Mouse (Mus musculus) small intestine, adult 2 months (tissue): Measurements from ENCODE around the gene Slc13a1. TPM values are rescaled to one million over a fixed set of nuclear protein-coding genes. Genes with fewer than 3 reads are reported as not detected.

ENCODE experiments used
- H3K27ac ChIP-seq: fragments of 200-500 bp; 2 replicates; pipeline ENCODE4 v1.5.1; 2012; ENCODE audit warnings: low read depth, low read length, control low read depth, inconsistent platforms; ENCODE audit not compliant: insufficient read depth
- H3K27me3 ChIP-seq: fragments of 200-500 bp; 2 replicates; pipeline ENCODE4 v1.6.1; 2012; ENCODE audit warnings: mild to moderate bottlenecking, moderate library complexity, low read length, inconsistent platforms; ENCODE audit not compliant: control insufficient read depth, insufficient read depth
- H3K36me3 ChIP-seq: fragments of 200-500 bp; 2 replicates; pipeline ENCODE4 v1.6.1; 2012; ENCODE audit warnings: mild to moderate bottlenecking, low read length, control low read depth, inconsistent platforms; ENCODE audit not compliant: control insufficient read depth, insufficient read depth
- H3K4me1 ChIP-seq: fragments of 200-500 bp; 2 replicates; pipeline ENCODE4 v1.6.1; 2012; ENCODE audit warnings: low read length, inconsistent platforms, mixed read lengths; ENCODE audit not compliant: control insufficient read depth, insufficient read depth, insufficient read length
- H3K4me3 ChIP-seq: fragments of 200-500 bp; 2 replicates; pipeline ENCODE4 v1.5.1; 2012; ENCODE audit warnings: low read depth, mild to moderate bottlenecking, control low read depth, inconsistent platforms, low read length, moderate library complexity
- CTCF ChIP-seq: fragments of 200-500 bp; IDR thresholded peaks from 2 replicates; pipeline ENCODE4 v1.5.1; 2012; ENCODE audit warnings: low read depth, mild to moderate bottlenecking, control low read depth, inconsistent platforms, low read length, moderate library complexity, mixed read lengths; ENCODE audit not compliant: insufficient replicate concordance, insufficient read length; ENCODE audit errors: extremely low read depth
- POLR2A ChIP-seq: fragments of 200-500 bp; IDR thresholded peaks from 2 replicates; pipeline ENCODE4 v1.6.1; 2012; ENCODE audit warnings: low read depth, mild to moderate bottlenecking, control low read depth, inconsistent platforms, low read length, moderate library complexity
- WGBS: fragments of 180-500 bp; shearing (Covaris S2); methylation state at CpG from one replicate; pipeline ENCODE4 v1.1.7; 2018; 5-methylcytosine and 5-hydroxymethylcytosine counted together
- polyA plus RNA-seq: library from polyadenylated mRNA; depleted of rRNA; stranded (reverse); fragments of >200 nt; gene quantifications from 2 replicates; pipeline ENCODE4 v1.2.3, GENCODE M21; 2012

Gene Slc13a1
- polyA plus RNA-seq, 1 experiment, result 6.1 TPM

DNA sequence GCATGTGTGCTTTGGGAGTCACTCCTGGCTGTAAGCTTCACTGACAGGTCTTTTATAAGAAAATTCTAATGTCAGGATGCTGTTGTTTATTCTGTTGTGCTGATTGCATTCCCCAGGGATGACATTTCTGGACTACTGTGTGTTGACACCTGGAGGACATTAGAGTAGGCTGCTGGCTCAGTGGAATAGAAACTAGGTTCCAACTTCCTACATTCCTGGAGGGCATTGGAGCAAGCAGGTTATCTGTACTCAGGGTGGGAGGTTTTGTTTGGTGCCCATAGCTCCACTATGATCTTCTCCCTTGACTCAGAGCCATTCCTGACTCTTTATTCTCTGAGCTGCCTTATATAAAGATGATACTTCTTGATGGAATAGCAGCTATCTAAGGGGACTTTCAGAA, 45.3 kb downstream of the Slc13a1 start:
- H3K4me1 ChIP-seq, result no peaks in the 10 kb centered on the region
- peaks cover 2% of the 10 kb centered on the region; the same call in 1 of the 2 replicates for H3K36me3 ChIP-seq
- H3K4me3 ChIP-seq, result no peak overlapping the region
- TF ChIP-seq CTCF (no peak), POLR2A (no peak)
- H3K27me3 ChIP-seq, result no peaks in the 10 kb centered on the region
- H3K27ac ChIP-seq, result no peak overlapping the region

DNA sequence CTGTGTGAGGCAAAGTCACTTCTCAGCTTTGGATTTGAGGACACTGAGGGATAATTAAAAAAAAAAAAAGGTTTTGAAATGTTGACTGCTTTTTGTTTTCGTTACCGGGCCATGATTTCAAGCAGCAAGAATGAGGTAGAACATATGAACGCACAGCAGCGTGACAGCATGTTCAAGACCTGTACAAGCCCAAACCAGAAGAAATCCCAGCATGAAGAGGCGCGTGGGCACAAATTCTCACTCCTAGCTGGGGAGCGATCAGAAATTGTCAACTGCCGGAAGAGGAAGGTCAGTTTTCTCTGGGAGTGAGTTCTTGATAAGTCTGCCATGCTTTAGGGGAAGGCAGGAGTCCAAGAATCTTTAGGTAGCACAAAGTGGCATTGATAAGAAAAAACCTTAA, 56.3 kb downstream of the Slc13a1 start:
- WGBS, result 95% methylated on average over 8 of the region's 8 CpGs
- Histone ChIP-seq H3K36me3 (peaks cover 2% of the 10 kb centered on the region; the same call in 1 of the 2 replicates), H3K4me3 (no peak overlapping the region)

GRCm38 (mm10) chr6:24108471-24108870, 59.4 kb downstream of the Slc13a1 start:
- H3K27me3 ChIP-seq, result no peaks in the 10 kb centered on the region
- no peak overlapping the region for H3K27ac ChIP-seq
- no peak overlapping the region for H3K4me3 ChIP-seq
- H3K4me1 ChIP-seq, result no peaks in the 10 kb centered on the region
- WGBS, result 93% methylated on average over 4 of the region's 4 CpGs
- TF ChIP-seq CTCF (no peak), POLR2A (no peak)
- H3K36me3 ChIP-seq, result peaks cover 8% of the 10 kb centered on the region

More for the DNA sequence above, 56.3 kb downstream of the Slc13a1 start:
- no peaks in the 10 kb centered on the region for H3K27me3 ChIP-seq
- no peaks in the 10 kb centered on the region for H3K4me1 ChIP-seq
- H3K27ac ChIP-seq, result no peak overlapping the region
- TF ChIP-seq CTCF (no peak), POLR2A (no peak)

- no peak for TF ChIP-seq POLR2A
- no peak for TF ChIP-seq CTCF
- 42% methylated on average over 3 of the region's 3 CpGs for WGBS
Measured at GRCm38 (mm10) chr6:24106157-24106556, 61.7 kb downstream of the Slc13a1 start.

GRCm38 (mm10) chr6:24105681-24106080, 62.2 kb downstream of the Slc13a1 start:
- no peaks in the 10 kb centered on the region for H3K27me3 ChIP-seq
- no peaks in the 10 kb centered on the region for H3K4me1 ChIP-seq
- 62% methylated on average over 5 of the region's 5 CpGs for WGBS
- TF ChIP-seq CTCF (no peak), POLR2A (no peak)
- H3K36me3 ChIP-seq, result peaks cover 14% of the 10 kb centered on the region
- no peak overlapping the region for H3K4me3 ChIP-seq
- no peak overlapping the region for H3K27ac ChIP-seq

More at GRCm38 (mm10) chr6:24106157-24106556, 61.7 kb downstream of the Slc13a1 start:
- H3K27me3 ChIP-seq, result no peaks in the 10 kb centered on the region
- H3K4me3 ChIP-seq, result no peak overlapping the region
- no peaks in the 10 kb centered on the region for H3K4me1 ChIP-seq
- no peak overlapping the region for H3K27ac ChIP-seq
- H3K36me3 ChIP-seq, result peaks cover 14% of the 10 kb centered on the region

GRCm38 (mm10) chr6:24101281-24101680, 66.6 kb downstream of the Slc13a1 start:
- 77% methylated on average over 1 of the region's 1 CpGs for WGBS
- no peak for TF ChIP-seq CTCF
- no peak for TF ChIP-seq POLR2A
- H3K4me3 ChIP-seq, result no peak overlapping the region

DNA sequence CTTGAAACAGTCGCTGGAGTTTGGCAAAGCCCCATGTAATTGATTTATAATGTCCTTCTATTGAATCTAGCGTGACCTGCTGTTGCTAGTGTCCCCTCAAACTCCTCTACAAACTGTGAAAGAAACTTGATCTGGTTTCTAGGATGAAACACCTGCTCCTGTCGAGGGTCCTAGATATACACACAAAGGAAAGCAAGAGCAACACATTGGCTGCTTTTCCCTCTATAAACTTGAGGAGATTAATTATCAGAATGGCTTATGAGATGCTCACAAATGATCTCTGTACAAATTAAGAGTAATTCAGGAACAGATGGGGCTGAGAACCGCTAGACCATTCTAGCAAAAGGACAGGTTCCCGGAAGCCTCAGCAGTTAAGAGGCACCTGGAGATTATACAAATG, 67.2 kb downstream of the Slc13a1 start:
- H3K36me3 ChIP-seq, result peaks cover 10% of the 10 kb centered on the region
- no peak overlapping the region for H3K27ac ChIP-seq
- H3K27me3 ChIP-seq, result no peaks in the 10 kb centered on the region
- TF ChIP-seq POLR2A (no peak), CTCF (no peak)
- 45% methylated on average over 5 of the region's 5 CpGs for WGBS
- no peak overlapping the region for H3K4me3 ChIP-seq
- H3K4me1 ChIP-seq, result no peaks in the 10 kb centered on the region

More at GRCm38 (mm10) chr6:24101281-24101680, 66.6 kb downstream of the Slc13a1 start:
- H3K36me3 ChIP-seq, result peaks cover 13% of the 10 kb centered on the region
- H3K27ac ChIP-seq, result no peak overlapping the region
- no peaks in the 10 kb centered on the region for H3K4me1 ChIP-seq
- H3K27me3 ChIP-seq, result no peaks in the 10 kb centered on the region

DNA sequence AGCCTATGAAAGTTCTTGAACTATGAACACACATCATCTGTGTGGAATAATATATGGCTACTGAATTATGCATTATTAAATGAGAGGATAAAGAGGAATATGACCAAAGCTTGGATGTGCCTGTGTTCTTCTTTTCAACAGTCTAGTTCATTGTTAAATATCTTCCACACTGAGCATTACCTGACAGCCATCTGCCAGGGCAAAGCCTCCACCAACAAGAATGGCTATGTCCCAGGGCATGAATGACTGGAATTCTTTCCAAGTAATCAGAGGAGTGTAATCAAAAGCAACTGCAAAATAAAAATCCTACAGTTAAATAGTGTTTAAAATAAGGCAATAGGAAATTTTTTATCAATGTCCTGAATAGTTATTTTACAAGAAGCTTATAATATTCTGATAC, 70.5 kb downstream of the Slc13a1 start:
- no peak overlapping the region for H3K27ac ChIP-seq
- H3K4me3 ChIP-seq, result no peak overlapping the region
- H3K4me1 ChIP-seq, result no peaks in the 10 kb centered on the region
- peaks cover 5% of the 10 kb centered on the region; the same call in 1 of the 2 replicates for H3K36me3 ChIP-seq
- H3K27me3 ChIP-seq, result no peaks in the 10 kb centered on the region
- TF ChIP-seq CTCF (no peak), POLR2A (no peak)
